Mouse (Mus musculus) erythroid progenitor cell, adult 5-6 weeks (primary cell): ENCODE data around the gene Gm5294. TPM values are rescaled to one million over a fixed set of nuclear protein-coding genes. Genes with fewer than 3 reads are reported as not detected.

ENCODE experiments used
- ATAC-seq: replicated peaks from 2 replicates; pipeline ENCODE4 v1.8.0; 2016; ENCODE audit warnings: moderate number of reproducible peaks, mild to moderate bottlenecking, moderate TSS enrichment, inconsistent platforms; ENCODE audit not compliant: poor library complexity, low FRiP score, severe bottlenecking
- total RNA-seq, 2 experiments: library from RNA; stranded (forward) in 1 of 2; stranded (reverse) in 1 of 2; fragments of 150-400 nt in 1 of 2; fragments of 186-747, 209-891 nt in 1 of 2; gene quantifications; 2 replicates each; pipeline versions ENCODE4 v1.2.3 to v1.2.4; 2015 to 2017; ENCODE audit warnings: low replicate concordance in 2 of 2

The Gm5294 gene
- total RNA-seq (2015; ENCODE audit: low replicate concordance) = not detected in 2 replicates
- total RNA-seq (2017; ENCODE audit: low replicate concordance) = not detected in 2 replicates

DNA sequence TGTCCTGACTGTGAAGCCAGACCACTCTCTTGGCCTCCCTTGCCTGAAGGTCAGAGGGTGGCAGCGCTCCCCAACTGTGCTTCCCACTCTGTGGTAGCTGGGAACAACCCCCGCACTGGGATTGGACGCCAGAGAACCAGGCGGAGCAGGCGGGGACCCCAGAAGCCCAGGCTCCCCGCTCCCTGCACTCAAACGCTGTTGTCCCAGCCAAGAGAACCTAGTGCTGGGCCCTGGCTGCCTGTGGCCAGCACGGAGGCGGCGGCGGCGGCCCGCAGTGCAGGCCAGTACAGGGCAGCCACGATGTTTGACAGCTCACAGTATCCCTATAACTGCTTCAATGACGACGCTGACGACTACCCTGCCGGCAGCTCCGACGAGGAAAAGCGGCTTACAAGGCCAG lies at the start of gene Gm5294:
Gene Gm5294 (plus strand): TSS at position 301 of the 400 bp plus-strand sequence.
- no peak for ATAC-seq

DNA sequence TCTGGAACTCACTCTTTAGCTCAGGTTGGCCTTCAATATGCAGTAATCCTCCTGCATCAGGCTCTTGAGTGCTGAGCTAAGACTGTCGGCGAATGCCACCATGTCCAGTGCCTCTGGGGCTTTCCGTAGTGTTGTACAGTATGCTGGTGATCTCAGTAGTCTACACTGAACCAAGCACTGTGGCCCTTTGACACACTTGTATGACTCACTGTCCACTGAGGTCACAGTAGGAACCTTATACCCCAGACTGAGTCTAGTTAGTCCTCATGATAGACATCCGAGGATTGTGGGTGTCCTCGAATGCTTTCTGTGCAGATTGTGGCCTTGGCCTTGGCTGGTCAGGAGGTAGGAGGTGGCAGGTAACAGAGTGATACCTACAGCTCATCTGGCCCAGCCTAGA lies 44.8 kb upstream of the Gm5294 start:
- ATAC-seq = no peak

DNA sequence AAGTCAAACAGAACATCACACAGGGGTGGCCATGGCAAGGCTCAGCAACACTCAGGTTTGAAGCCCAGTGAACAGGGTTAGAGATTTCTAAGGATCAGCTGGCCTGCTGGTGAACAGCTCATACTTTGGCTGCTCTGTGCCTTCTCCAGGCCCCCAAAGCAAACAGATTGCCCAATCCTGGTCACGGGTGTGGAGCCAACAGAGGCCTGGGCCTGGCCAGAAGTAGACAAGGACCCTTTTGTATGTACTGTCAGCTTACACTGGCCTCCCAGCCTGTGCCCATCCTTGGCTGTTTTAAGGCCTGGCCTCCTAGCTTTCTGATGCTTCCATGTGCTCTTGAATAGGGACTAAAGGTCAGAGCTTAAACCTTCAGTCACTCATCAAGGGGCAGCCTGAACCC lies 43.5 kb upstream of the Gm5294 start:
- no peak for ATAC-seq

DNA sequence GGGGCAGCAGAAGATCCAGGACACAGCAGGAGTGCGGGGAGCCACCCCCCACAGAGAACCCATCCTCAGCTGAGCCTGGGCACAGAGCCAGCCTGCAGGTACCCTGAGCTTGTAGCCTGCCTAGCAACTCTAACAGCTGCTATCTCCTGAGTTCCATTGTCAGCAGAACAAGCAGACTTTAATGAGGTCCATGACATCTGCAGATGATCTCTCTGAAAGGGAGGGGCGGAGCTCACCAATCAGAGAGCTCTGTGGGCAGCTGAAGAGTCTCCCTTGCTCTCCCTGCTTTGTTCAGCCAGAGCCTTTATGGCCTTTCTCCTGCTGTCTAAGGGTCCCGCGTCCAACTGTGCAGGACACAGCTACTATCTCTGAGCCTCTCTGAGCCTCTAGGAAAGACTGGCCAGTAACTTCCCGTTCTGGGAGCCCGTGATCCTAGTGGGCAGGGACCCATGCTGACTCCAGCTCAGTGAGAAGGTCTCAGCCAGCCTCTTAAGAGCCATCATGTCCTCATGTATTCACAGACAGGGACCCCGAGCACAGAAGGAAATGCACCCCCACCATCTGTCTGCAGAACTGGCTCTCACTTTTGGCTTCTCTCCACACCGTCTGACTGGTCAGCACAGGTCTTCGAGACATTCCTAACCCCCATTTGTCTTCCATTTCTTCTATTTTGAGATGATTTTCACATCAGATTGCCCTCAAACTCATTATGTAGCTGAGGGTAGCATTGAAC lies 41.0 kb upstream of the Gm5294 start:
- ATAC-seq = no peak

DNA sequence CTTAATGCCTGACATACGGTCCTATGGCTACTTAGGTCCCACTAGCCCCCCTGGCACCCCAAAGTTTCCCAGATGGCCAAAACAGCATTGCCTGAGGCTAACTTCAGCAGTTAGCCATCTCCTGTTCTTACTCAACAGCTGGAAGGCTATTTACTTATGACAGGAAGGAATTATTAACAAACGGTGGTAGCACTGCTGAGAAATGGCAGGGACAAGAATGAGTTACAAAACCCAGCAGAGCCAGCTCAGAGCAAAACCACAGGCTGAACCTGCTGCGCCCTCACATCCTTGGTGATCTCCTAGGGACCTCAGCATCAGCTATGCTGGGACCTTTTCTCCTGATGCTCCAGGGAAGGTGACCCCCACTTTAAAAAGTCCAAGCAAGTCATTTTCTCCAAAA lies 40.2 kb upstream of the Gm5294 start:
- ATAC-seq = no peak

DNA sequence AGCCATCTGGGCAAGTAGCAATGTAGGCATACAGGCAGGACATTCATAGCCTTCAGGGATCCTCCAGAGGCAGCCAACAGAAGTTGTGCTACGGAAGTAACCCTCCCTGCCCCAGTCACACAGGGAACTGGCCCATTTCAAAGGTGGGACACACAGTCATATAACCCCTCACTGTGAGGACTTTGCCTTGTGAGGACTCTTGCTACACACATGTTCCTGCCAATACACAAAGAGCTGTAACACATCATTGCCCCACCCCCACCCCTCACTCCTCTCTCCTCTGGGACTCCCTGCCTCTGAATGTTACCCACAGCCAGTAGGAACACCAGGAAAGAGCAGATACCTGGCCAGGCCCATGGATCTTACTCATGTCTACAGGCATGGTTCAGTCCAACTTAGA lies 37.2 kb upstream of the Gm5294 start:
- no peak for ATAC-seq

DNA sequence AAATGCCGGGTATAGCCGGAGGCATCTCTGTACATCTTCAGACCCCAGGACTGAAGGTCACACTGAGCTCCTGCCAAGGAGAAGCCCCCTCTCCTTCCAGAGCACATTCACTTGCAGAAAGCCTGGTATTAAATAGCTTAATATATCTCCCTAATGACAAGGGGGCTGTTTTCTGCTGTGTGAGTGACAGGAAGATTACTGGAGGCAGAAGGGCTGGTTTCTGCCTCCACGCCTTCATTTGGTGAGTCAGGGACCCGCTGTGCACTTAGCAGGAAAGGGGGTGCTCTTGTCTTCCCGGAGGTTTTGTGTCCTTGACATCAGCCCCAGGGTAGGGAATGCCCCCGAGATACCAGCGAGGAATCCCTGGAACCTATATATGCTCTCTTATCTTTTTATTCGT lies 36.7 kb upstream of the Gm5294 start:
- ATAC-seq = no peak

DNA sequence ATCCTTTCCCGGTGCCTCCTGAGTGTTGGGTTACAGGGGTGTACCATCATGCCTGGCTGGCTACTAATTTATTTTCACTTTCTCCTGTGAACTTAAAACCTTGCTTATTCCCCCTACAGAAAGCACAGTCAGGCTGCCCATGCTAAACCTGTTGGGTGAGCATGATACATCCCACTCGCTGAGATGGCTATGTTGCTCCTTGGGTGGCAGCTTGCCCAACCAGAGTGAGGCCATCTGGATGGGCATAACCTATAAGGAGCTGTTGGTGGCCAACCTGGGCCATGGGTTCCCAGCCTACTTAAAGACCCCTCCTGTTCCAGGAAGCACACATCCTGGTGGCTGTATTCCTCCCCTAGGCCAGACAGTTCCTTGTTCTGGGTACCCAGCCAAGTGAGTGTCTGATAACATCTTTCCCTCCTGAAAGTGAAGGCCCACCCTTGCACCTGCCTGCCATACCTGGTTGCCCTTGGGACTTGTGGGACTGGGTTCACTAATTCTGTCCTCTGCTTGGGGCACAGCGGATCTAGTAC lies 33.8 kb upstream of the Gm5294 start:
- no peak for ATAC-seq

DNA sequence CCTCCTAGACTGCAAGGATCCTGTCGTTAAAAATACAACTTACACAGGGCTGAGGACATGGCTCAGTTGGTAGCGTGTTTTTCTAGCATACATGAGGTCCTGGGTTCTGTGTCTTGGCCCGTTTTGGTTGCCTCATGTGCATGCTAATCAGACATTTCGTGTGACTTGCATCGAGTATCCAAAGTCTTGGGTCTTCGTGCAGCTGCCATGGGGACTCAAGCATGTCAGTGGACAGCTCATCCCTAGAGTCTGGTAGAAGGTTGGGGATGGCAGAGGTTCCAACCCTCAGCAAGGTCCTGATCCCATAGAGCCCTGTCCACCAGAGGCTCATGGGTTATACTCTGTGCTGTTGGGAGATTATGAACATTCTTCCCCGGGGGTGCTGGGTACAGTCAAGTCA lies 32.2 kb upstream of the Gm5294 start:
- no peak for ATAC-seq

DNA sequence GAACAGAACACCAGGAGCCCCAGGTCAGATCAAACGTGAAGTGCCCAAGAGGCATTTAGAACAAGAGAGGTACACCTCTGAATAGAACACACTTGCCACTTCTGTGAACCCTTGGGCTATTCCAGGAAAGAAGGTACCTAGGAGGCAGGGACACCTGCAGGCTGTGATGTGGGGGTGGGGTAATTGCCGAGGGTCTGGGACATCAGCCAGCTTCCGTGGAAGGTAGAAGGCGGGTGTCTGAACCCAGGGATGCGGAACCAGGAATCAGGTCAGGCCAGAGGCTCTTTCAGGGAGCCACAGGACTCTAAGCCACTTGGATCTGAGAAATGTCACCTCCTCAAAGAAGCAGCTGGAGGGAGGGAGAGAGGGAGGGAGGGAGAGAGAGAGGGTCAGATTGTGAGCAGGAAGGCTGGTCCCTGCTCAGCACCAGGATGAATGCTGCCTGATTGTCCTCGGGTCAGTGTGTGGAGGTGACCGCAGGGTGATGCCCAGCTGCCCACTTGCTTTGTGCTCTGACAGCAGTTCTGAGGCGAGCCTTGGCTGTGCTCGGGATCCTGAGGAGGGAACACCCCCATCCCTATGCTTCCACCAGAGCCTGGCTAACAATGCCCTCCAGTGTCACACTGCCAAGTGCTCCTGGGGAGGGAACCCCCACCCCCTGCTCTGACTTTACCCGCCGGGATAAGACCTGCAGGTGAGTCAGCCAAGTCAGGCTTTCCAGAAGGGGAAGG lies 31.2 kb upstream of the Gm5294 start:
- no peak for ATAC-seq

DNA sequence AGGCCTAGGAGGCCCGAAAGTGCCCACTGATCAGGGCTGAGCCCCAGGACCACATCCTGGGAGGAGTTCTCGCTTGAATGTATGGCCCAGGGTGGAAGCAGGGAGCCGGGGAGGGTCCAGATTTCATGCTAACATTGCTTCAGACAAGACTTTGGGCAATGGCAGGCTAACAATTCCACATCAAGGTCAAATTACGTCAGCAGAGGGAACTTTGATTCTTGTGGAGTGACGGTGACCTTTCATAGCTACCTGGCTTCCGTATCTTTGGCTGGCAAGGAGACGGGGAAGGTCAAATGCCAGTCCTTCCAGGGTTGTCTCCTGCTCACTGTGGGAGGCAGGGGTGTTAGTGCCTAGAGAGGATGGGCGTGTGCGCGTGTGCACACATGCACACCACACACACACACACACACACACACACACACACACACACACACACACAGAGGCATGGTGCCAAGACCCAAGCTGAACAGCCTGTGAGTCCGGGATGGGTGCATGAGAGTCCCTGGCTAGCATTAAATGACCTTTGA lies 28.9 kb upstream of the Gm5294 start:
- no peak for ATAC-seq

DNA sequence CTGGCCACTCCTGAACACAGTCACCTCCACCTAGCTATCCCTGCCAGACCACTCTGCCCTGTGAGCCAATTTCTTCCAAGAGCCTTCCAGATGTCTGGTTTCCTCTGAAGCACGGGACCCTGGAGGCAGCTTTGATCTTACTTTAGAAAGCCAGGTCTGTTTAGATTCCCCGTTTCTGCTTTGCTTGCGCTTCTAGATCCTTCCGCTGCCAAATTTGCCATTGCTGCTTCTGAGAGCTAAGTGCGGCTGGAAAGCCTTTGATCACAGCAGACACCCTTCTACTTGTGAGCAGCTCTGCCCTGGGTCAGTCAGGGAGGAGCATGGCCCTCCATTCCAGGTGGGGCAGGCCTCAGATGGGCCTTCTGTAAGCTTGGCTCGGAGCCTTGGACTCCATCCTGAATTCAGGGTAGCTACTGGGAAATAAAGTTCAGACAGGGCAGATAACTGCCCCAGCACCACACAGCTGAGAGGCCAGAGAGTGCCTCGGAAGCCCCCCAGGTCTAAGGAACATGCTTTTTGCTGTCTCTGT lies 18.2 kb upstream of the Gm5294 start:
- ATAC-seq = no peak

DNA sequence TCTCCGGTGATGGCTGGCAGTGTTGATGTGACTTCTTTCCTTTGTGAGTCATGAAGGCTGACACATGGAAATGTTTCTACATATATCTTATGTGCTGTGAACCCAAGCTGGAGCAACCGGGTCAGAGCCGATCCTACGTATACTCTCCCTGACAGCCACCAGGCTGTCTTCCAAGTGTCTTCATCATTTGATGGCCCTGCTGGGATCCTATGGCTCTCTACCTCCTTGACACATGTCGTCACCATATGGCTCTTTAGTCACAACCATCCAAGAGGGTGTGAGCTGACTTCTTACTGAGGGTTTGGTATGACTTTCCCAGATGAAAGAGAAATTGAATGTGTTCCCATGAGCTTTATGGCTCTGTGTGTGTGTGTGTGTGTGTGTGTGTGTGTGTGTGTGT lies 15.6 kb upstream of the Gm5294 start:
- ATAC-seq = no peak

DNA sequence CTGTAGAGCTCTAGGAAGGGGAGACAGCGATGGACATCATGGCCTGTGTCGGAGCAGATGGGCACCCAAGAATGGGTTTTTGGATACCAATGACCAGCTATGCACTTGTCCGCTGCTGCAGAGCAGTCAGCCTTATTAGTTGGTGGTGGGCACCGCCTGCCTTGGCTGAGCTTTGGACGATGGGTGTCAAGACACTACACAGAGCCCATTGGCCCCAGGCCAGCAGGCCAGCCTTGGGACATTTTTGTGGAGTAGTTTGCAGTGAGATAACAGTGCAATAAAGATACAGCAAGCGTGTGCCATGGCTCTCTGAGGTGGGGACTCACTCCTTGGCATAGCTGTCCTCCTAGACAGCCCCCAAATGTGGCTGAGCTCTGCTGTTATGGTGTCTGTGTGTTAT lies 10.1 kb upstream of the Gm5294 start:
- ATAC-seq = no peak

DNA sequence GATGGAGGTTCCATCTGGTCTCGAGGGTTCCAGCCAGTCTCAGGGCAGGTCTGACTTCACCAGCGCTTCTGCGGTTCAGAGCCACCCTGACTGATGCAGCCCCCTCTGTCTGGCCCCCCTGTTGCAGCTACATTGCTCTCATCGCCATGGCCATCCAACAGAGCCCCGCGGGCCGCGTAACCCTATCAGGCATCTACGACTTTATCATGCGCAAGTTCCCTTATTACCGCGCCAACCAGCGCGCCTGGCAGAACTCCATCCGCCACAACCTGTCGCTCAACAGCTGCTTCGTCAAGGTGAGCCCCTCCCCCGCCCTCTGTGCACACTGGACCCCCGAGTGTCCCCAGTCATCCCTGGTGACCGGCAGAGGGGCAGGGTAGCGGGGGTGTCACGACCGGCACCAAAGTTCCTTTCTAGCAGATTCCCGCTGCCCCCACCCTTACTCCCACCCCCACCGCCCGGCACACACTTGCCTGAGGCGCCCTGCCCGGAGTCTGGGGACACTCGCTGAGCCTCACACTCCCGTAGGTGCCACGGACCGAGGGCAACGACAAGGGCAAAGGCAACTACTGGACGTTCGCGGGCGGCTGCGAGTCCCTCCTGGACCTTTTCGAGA lies 945 bp downstream of the Gm5294 start:
- ATAC-seq = no peak

DNA sequence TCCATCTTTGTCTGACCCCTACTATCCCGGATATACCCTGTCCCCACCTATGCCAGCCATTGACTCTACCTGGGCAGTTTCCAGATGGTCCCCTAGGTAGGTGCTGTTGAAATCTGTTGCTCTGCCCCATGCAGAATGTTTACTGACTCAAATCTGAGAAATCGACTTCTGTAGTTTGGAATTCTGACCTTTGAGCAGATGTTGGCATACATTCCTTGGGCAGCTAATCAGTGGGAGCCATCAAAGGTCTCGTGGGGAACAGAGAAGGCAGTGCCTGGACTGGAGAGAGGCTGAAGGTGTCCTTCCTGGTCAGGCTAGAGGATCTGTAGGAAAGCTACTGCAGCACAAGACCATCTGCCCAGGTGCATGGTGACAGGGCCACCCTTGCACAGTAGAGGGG lies 5.2 kb downstream of the Gm5294 start:
- ATAC-seq = no peak

DNA sequence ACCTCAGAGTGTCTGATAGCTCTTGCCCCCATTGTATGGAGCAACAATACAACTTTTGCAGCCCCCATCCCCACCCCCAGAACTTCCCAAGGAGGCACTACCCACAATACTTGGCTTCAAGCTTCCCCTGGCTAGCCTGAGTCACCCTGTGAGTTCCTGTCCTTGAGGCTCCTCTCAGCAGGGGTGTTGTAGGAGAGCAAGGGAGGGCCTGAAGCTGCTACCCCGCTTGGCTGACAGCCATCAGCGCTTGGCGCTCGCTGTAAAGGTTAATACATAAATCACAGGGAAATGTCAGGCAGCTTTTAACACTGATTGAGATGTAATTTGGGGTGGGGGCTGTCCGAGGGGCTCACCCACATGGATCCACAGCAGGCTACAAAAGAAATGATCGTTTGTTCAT lies 13.5 kb downstream of the Gm5294 start:
- no peak for ATAC-seq

DNA sequence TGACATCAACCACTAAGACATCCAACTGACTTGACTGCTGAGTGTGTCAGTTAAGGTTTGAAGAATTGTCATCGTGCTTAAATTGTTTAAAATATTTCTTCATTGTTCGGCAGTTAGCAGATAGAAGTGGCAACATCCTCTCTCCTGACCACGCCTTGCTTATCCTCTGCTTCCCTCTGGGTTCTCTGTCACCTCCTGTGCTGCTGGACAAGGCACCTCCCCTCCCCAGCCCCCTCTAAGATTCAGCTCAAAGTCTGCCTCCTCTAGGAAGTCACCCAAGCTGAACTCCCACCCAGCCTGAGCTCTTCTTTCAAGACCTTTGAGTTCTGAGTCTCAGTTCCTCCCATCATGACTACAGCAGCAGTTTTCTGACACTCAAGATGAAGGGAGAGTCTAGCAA lies 15.0 kb downstream of the Gm5294 start:
- ATAC-seq = no peak

DNA sequence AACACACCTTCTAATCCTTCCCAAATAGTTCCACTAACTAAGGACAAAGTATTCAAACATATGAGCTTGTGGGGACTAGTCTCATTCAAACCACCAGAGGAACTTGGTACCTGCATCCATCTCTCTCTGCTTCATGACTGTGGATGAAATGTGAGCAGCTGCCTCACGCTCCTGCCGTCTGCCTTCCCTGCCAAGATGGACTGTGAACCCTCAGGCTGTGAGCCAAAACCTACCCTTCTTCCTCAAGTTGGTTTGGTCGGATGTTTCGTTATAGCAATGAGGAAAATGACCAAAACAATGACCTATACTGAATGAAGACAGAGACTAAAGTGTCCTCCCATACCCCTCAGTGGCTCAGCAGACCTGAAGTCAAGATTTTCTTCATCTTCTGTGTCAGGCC lies 21.1 kb downstream of the Gm5294 start:
- no peak for ATAC-seq

DNA sequence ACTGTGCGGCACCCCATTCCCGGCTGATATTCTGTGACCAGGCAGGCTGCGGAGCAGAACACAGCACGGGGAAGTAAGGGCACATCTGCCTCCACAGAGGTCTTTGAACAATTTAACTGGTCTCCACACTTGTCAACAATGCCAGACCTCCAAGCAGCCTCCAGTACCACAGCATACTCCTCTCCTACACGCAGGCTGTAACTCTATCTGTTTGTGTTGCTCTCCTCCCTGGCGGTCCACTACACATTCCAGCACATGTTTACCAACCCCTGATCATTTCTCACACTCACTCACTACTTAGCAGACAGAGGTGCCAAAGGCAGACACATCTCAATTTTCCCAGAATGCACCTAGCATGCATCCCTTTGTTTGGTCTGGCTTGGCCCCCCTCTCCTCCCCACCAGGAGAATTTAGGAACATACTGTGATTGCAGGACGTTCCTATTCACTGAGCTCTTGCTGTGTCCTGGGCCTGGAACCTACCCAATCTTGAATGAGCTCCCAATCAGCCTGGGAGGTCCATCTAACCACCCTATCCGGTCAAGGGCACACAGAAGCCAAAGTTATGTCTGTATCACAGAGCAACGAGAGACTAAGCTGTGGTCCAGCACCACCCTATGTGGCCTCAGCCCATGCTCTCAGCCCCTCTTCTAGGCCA lies 23.4 kb downstream of the Gm5294 start:
- no peak for ATAC-seq
